Mouse (Mus musculus): ENCODE measurements around the gene Snrnp40. TPM values are rescaled to one million over a fixed set of nuclear protein-coding genes. Genes with fewer than 3 reads are reported as not detected.

Snrnp40 gene
- polyA plus RNA-seq (2016; fragmentation: Nextera tagmentation; extraction: Ambion mirVana), result 233 and 235 TPM in 2 replicates

DNA sequence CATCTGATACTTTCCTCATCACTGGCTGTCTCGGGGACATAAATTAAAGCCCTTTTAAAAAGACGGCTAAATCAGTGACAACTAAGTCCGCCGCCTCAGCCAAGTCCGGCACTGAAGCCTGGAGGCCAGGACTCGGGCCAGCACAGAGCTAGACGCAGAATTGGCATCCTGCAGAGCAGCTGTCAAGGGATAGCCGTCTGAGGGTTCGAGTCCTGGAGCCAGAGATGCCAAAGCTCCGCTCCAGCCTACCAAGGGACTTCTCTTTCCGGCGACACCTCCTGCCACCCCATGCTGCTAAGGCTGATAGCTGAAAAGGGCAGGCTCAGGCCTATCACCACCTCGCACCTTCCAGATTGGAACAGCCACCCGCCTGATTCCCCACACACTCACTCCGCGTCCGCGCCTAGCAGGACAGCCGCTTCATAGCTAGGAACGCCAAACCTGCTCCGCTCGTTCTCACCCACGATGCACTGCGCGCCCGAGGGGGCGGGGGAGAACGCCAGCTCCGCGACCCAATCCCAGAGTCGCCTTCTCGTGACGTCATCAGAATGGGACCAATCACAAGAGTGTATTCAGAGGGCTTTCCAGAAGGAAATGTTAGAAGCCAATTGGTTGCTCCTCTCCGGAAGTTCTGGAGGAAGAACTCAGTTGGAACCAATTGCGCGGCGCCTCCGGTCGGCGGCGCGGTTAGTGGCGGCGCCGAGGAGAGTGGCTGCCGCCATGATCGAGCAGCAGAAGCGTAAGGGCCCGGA lies at the start of gene Snrnp40, which contains the start of gene Zcchc17:
Gene Snrnp40, plus strand, starts transcription at position 647 of the 752 bp plus-strand sequence.
Gene Zcchc17, minus strand, starts transcription at position 458 of the 752 bp plus-strand sequence.
- Histone ChIP-seq H3K4me1 (peaks cover 26% of the 10 kb centered on the region), H3K27me3 (ENCODE audit: poor library complexity, severe bottlenecking) (no peaks in the 10 kb centered on the region), H3K9me3 (no peaks in the 10 kb centered on the region), H3K4me3 (peak within 1 kb of the TSS; percentile 99), H3K36me3 (replicated peaks) (peaks cover 48% of the 10 kb centered on the region), H3K27ac (peak within 1 kb of the TSS; percentile 94)
- under 1% methylated on average over 49 of the region's 49 CpGs for WGBS
- peak; percentile 98 for DNase-seq (ENCODE audit: extremely low spot score, low spot score)

DNA sequence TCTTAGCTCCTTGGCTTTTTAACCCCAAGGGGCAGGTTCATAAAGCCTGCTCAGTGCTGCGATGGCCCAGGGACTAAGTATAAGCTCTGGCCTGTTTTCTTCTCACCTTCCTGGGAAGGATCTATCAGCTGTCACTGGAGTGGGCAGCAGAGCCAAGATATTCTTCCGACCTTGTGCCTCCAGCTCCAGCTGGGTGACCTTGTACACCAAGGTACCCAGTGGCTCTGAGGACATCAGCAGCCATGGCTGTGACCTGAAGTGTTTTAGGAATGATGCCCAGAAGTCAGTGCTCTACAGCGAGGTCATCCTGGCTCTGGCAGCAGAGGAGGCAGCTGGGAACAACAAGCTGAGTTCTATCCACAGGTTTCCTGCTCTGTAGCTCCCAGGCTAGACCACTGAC lies 47.4 kb upstream of the Snrnp40 start:
- Histone ChIP-seq H3K36me3 (replicated peaks) (peaks cover 37% of the 10 kb centered on the region), H3K27ac (no peak overlapping the region), H3K4me3 (no peak overlapping the region), H3K4me1 (peaks cover 24% of the 10 kb centered on the region), H3K27me3 (ENCODE audit: poor library complexity, severe bottlenecking) (peaks cover 46% of the 10 kb centered on the region), H3K9me3 (no peaks in the 10 kb centered on the region)
- no peak for DNase-seq (ENCODE audit: extremely low spot score, low spot score)
- 82% methylated on average over 3 of the region's 3 CpGs for WGBS

DNA sequence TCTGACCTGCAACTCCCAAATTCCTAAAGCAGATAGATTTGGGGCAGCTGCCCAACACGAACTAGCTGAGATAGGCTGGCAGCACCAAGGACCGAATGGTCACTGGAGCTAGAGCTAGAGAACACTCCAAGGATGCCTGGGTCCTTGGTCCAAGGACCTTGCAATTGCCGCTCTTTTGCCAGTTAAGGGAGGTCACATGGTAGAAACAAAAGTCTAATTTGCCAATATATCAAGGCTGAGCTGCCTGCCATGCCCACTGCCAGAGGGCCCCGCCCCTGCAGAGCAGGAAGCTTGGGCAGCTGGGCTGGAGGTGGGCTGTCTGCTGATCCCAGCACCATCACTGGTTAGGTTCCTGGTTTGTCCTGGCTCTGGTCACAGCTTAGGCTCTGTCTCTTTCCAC lies 46.4 kb upstream of the Snrnp40 start:
- Histone ChIP-seq H3K27me3 (ENCODE audit: poor library complexity, severe bottlenecking) (peaks cover 36% of the 10 kb centered on the region), H3K27ac (no peak overlapping the region), H3K4me1 (peaks cover 14% of the 10 kb centered on the region), H3K9me3 (no peaks in the 10 kb centered on the region), H3K4me3 (no peak overlapping the region), H3K36me3 (replicated peaks) (peaks cover 46% of the 10 kb centered on the region)
- no peak for DNase-seq (ENCODE audit: extremely low spot score, low spot score)
- 90% methylated on average over 4 of the region's 4 CpGs for WGBS

DNA sequence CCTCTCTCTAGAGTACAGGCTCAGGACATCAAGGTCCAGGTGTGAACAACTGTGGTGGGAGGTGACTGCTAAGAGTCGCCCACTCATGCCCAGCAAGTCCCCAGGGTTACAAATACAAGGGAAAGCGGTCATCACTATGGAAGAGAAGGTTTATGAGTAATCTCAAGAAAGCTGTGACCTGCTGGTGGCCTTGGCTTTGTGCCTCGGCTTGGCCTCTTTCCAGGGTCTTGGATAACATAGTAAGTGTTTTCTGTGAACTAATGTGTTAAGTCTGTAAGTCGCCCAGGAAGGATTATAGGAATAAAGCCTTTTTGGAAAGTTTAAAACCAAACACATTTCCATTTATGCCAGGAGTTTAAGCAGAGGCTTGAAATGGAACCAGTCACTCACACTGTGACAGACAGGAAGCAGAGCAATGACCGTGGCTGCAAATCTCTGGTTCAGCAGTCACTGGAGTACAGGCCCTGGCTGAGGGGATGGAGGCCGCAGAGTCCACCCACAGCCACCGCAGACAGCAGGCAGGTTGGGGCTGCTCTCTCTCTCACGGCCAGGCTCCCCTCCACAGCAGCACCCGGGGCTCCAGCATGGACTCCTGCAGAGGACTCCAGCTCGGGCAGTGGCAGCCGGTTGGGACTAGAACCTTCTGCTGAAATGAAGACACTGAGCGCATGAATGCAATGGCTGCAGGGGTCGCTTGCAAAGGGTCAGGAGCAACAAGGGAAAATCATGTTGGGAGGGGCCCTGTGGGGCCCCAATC lies 44.0 kb upstream of the Snrnp40 start:
- Histone ChIP-seq H3K36me3 (replicated peaks) (peaks cover 65% of the 10 kb centered on the region), H3K4me1 (peaks cover 5% of the 10 kb centered on the region; the same call in 1 of the 2 replicates), H3K27me3 (ENCODE audit: poor library complexity, severe bottlenecking) (peaks cover 12% of the 10 kb centered on the region), H3K27ac (no peak overlapping the region), H3K9me3 (no peaks in the 10 kb centered on the region), H3K4me3 (no peak overlapping the region)
- no peak for DNase-seq (ENCODE audit: extremely low spot score, low spot score)
- 82% methylated on average over 13 of the region's 13 CpGs for WGBS

DNA sequence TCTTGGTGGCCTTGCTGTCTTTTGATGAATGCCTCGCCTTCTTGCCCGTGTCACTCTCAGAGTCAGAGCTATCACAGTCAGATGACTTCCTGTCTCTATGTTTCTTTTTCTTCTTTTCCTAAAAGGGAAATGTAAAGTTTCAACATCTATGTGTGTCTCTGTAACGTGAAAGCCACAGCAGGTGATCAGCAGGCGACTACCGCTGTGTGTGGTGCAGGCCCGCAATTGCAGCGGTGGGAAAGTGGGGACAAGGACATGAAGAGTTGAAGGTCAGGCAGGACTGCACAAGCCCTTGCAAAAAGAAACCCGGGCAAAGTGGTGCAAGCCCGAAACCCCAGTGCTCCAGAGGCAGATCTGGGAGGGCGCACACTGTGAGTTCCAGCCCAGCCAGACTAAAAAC lies 43.2 kb upstream of the Snrnp40 start:
- peaks cover 4% of the 10 kb centered on the region; the same call in 1 of the 2 replicates for H3K27me3 ChIP-seq (ENCODE audit: poor library complexity, severe bottlenecking)
- peaks cover 5% of the 10 kb centered on the region; the same call in 1 of the 2 replicates for H3K4me1 ChIP-seq
- H3K9me3 ChIP-seq, result no peaks in the 10 kb centered on the region
- DNase-seq (ENCODE audit: extremely low spot score, low spot score), result no peak
- H3K27ac ChIP-seq, result no peak overlapping the region
- no peak overlapping the region for H3K4me3 ChIP-seq
- WGBS, result 87% methylated on average over 10 of the region's 10 CpGs
- H3K36me3 ChIP-seq (replicated peaks), result peaks cover 70% of the 10 kb centered on the region

DNA sequence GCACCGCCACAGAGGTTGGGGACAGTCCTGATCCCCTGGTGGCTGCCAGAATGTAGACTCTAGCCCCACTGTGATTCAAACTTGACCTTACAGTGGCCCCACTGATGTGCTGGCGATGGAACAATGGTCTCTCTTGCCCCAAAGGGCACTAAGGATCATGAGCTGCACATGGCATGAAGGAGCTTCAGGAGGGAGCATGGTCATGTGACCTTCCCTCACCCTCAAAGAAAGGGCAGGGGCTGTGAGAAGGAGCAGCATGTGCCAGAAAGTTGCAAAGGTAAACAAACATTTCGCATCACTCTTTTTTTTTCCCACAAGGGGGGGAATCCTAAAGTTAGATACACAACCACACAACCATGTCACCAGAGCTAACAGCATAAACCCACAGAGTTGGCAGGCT lies 41.8 kb upstream of the Snrnp40 start:
- no peak overlapping the region for H3K27ac ChIP-seq
- 73% methylated on average over 3 of the region's 3 CpGs for WGBS
- H3K36me3 ChIP-seq (replicated peaks), result peaks cover 85% of the 10 kb centered on the region

DNA sequence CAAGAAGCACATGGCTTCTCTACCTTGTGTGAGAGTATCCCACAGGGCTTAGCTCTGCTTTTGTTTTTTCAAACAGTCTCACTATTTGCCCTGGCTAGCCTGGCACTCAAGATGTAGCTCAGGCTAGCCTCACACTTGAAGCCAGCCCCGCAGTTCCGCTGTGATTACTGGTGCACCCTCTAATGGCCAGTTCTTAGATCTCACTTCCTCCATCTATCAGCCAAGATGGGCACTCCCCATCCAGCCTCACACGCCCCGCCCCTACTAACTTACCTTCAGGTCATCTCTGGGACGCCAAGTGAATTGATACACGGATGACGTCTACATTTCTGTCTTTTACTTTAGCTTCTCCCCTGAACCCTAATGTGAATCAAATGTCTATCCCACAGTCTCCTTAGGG lies 40.4 kb upstream of the Snrnp40 start:
- H3K4me3 ChIP-seq, result no peak overlapping the region
- H3K27me3 ChIP-seq (ENCODE audit: poor library complexity, severe bottlenecking), result no peaks in the 10 kb centered on the region
- no peaks in the 10 kb centered on the region for H3K9me3 ChIP-seq
- 83% methylated on average over 7 of the region's 7 CpGs for WGBS
- peaks cover 90% of the 10 kb centered on the region for H3K36me3 ChIP-seq (replicated peaks)
- H3K27ac ChIP-seq, result no peak overlapping the region
- H3K4me1 ChIP-seq, result peaks cover 5% of the 10 kb centered on the region; the same call in 1 of the 2 replicates
- no peak for DNase-seq (ENCODE audit: extremely low spot score, low spot score)

More for the DNA sequence above, 41.8 kb upstream of the Snrnp40 start:
- no peaks in the 10 kb centered on the region for H3K27me3 ChIP-seq (ENCODE audit: poor library complexity, severe bottlenecking)
- no peak for DNase-seq (ENCODE audit: extremely low spot score, low spot score)
- no peak overlapping the region for H3K4me3 ChIP-seq
- H3K9me3 ChIP-seq, result no peaks in the 10 kb centered on the region
- peaks cover 5% of the 10 kb centered on the region; the same call in 1 of the 2 replicates for H3K4me1 ChIP-seq

DNA sequence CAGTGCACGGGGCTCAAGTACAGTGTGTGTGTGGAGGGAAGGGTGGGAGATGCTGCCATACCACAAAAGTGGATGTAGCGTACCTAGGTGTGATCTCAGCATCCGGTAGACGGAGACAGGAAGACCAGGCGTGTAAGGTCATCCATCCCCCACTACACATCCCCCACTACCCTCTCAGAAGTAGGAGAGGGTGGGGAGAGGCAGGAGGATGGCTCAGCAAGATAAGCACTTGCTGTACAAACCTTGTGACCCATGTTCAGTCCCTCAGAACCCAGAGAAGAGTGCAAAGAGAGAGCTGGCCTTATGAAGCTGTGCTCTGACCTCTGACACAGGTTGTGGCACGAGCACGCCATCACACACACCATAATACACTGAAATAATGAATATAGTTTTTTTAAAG lies 38.3 kb upstream of the Snrnp40 start:
- no peak overlapping the region for H3K27ac ChIP-seq
- no peak for DNase-seq (ENCODE audit: extremely low spot score, low spot score)
- H3K36me3 ChIP-seq (replicated peaks), result peaks cover 90% of the 10 kb centered on the region
- H3K27me3 ChIP-seq (ENCODE audit: poor library complexity, severe bottlenecking), result no peaks in the 10 kb centered on the region
- no peak overlapping the region for H3K4me3 ChIP-seq
- H3K9me3 ChIP-seq, result no peaks in the 10 kb centered on the region
- WGBS, result 94% methylated on average over 7 of the region's 7 CpGs
- H3K4me1 ChIP-seq, result no peaks in the 10 kb centered on the region

DNA sequence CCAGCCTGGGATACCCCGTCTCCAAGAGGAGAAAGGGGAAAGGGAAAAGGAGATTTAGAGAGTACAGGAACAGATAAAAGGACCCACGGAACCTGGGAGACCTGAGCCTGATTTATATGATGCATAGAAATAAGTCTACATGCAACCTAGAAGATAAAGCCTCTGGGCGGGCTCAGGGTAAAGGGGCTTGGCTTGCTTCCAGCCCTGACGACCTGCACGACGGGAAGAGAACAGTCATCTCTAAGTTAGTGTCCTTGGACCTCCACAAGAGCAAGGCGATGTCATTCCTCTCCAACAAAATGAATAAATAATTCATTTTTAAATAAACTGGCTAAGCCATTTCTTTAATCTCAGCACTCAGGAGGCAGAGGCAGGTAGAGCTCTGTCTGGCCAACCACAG lies 37.4 kb upstream of the Snrnp40 start:
- Histone ChIP-seq H3K27me3 (ENCODE audit: poor library complexity, severe bottlenecking) (no peaks in the 10 kb centered on the region), H3K4me1 (no peaks in the 10 kb centered on the region), H3K9me3 (no peaks in the 10 kb centered on the region), H3K27ac (no peak overlapping the region), H3K36me3 (replicated peaks) (peaks cover 90% of the 10 kb centered on the region), H3K4me3 (no peak overlapping the region)
- 94% methylated on average over 7 of the region's 7 CpGs for WGBS
- no peak for DNase-seq (ENCODE audit: extremely low spot score, low spot score)

DNA sequence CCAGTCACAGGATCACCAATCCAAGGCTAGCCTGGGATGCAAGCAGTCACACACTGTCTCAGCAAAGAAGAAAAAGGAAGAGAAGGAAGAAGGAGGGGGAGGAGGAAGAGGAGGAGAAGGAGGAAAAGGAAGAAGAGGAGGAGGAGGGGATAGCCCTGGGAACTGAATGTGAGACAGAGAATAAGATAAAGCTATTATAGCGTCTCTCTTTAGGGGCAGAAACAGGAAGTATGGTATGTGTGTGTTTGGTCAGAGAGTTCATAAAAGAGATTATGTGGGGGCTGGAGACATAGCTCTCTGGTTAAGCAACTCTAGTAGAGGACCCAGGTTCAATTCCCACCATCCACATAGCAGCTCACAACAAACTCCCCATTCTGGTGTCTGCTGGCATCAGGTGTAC lies 36.8 kb upstream of the Snrnp40 start:
- no peaks in the 10 kb centered on the region for H3K27me3 ChIP-seq (ENCODE audit: poor library complexity, severe bottlenecking)
- H3K9me3 ChIP-seq, result no peaks in the 10 kb centered on the region
- no peaks in the 10 kb centered on the region for H3K4me1 ChIP-seq
- H3K4me3 ChIP-seq, result no peak overlapping the region
- 84% methylated on average over 1 of the region's 1 CpGs for WGBS
- no peak overlapping the region for H3K27ac ChIP-seq
- H3K36me3 ChIP-seq (replicated peaks), result peaks cover 91% of the 10 kb centered on the region
- no peak for DNase-seq (ENCODE audit: extremely low spot score, low spot score)

DNA sequence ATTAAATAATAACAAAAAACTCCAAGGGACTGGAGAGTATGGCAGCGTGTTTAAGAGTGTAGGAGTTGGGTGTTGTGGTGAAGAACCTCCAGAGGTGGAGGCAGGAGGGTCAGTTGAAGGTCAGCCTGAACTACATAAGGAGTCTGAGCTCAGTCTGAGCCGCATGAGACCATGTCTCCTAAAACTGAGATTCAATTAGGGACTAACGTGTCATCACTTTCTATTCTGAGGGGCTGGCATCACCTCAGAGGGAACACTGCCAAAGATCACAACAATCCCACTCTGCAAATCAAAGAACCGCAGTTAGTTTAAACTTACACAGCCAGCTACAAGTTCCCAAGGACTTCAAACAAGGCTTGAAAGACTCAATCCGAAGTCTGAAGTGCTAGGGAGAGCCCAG lies 36.3 kb upstream of the Snrnp40 start:
- 92% methylated on average over 5 of the region's 5 CpGs for WGBS
- H3K36me3 ChIP-seq (replicated peaks), result peaks cover 91% of the 10 kb centered on the region

DNA sequence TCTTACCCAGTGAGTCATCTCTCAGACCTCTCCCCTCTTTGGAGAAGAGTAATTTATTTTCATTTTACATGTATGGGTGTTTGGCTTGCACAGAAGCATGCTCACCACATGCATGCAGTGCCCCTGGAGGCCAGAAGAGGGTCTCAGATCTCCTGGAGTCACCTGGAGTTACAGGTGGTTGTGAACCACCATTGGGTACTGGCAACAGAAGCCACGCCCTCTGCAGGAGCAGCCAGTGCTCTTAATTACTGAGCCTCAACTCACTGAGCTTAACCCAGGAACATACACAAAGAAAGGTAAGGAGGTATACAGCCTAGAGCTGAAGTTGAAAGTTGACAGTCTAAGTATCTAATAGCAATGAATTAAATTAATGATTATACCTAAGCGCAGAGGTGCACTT lies 34.5 kb upstream of the Snrnp40 start:
- H3K9me3 ChIP-seq, result no peaks in the 10 kb centered on the region

More for the DNA sequence above, 36.3 kb upstream of the Snrnp40 start:
- H3K4me1 ChIP-seq, result no peaks in the 10 kb centered on the region
- no peaks in the 10 kb centered on the region for H3K9me3 ChIP-seq
- H3K27me3 ChIP-seq (ENCODE audit: poor library complexity, severe bottlenecking), result no peaks in the 10 kb centered on the region
- no peak overlapping the region for H3K4me3 ChIP-seq
- no peak overlapping the region for H3K27ac ChIP-seq
- DNase-seq (ENCODE audit: extremely low spot score, low spot score), result no peak

DNA sequence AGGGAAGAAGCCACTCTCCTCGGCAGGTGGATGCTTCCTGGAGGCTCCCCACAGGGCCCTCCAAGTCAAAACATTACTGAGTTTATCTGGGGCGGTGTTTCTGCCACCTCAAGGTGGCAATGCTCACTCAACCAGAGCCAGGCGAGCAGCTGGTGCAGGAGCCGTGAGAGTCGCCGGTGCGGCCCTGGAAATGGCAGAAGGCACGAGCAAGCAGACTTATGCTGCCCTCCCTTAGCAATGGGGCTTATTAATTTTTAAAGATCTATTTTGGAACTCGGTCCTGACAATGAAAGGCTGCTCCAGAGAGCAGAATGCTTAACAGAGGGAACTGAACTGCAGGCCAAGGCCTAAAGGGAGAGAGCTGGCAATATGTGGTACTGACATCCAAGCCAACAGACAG lies 32.6 kb upstream of the Snrnp40 start:
- Histone ChIP-seq H3K9me3 (no peaks in the 10 kb centered on the region), H3K4me3 (no peak overlapping the region), H3K36me3 (replicated peaks) (peaks cover 78% of the 10 kb centered on the region), H3K27me3 (ENCODE audit: poor library complexity, severe bottlenecking) (no peaks in the 10 kb centered on the region), H3K27ac (no peak overlapping the region), H3K4me1 (no peaks in the 10 kb centered on the region)
- DNase-seq (ENCODE audit: extremely low spot score, low spot score), result no peak
- 92% methylated on average over 9 of the region's 9 CpGs for WGBS

More for the DNA sequence above, 34.5 kb upstream of the Snrnp40 start:
- DNase-seq (ENCODE audit: extremely low spot score, low spot score), result no peak
- WGBS, result 93% methylated on average over 2 of the region's 2 CpGs
- H3K36me3 ChIP-seq (replicated peaks), result peaks cover 85% of the 10 kb centered on the region
- no peaks in the 10 kb centered on the region for H3K27me3 ChIP-seq (ENCODE audit: poor library complexity, severe bottlenecking)
- no peak overlapping the region for H3K4me3 ChIP-seq
- H3K4me1 ChIP-seq, result no peaks in the 10 kb centered on the region
- no peak overlapping the region for H3K27ac ChIP-seq
